Mouse (Mus musculus) heart, adult 8-10 months (tissue): ENCODE results near the gene Nadk. TPM values are rescaled to one million over a fixed set of nuclear protein-coding genes. Genes with fewer than 3 reads are reported as not detected.

Experiments
- DNase-seq: peaks from one replicate; pipeline ENCODE4 v3.0.0; 2022; ENCODE audit warnings: low spot score
- total RNA-seq, 4 experiments: library from RNA; stranded (reverse); gene quantifications; 2 replicates each; pipeline ENCODE4 v1.2.4; 2022

The Nadk gene
- 10 to 100 TPM; 23.8 to 30.2 (median 29.1) TPM for total RNA-seq

DNA sequence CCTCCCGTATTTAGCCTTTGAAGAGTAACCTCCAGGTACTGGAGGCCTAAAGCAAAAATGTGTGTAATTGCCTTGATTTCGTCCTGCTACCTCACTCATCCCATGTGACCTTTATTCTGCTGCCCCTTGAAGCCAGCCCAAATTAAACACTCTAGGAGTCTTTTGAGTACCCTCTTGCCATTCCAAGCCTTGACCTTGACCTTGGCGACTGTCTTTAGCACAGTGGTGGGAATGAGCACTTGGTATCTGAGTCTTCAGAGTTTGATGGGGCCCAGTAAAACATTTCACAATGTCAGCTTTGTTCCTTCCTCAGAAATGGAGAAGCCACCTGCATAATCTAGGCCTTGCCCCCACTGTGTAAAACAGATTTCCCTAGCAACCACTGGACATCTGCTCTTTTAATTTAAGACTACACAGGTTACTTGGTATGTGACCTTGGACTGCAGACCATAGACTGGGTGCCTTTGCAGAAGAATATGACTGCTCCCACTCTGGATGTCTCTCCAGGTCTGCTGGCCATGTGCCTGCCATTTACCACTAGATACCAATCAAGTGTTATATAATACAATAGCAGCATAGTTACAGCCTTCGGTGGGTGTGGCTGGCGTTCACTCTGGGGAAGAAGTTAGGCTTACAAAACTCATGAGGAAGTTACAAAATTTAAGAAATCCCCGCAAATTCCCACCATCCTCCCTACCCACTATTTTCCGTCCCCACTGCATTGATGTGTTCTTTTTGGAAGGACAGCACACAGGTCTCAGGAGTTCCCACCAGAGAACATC is at the start of gene Nadk:
Gene Nadk, plus strand, starts transcription at position 718 of the 782 bp plus-strand sequence.
- DNase-seq, result peak; percentile 38

DNA sequence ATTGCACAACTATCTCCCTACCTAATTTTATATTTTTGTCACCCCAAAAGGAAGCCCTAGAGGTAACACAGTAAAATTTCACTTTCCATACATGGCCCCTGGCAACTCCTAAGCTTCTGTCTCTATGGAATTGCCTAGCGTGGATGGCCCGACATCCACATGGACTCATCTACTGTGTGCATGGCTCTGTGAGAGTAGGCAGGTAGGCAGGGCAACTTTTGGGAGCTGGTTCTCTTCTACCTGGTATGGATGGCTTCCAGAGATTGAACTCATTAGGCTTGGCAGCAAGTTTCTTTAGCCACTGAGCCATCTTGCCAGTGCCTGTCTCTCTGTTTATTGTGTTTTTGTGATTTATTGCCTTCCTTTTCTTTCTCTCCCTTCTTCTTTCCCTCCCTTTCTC is 47.4 kb upstream of the Nadk start:
- no peak for DNase-seq

DNA sequence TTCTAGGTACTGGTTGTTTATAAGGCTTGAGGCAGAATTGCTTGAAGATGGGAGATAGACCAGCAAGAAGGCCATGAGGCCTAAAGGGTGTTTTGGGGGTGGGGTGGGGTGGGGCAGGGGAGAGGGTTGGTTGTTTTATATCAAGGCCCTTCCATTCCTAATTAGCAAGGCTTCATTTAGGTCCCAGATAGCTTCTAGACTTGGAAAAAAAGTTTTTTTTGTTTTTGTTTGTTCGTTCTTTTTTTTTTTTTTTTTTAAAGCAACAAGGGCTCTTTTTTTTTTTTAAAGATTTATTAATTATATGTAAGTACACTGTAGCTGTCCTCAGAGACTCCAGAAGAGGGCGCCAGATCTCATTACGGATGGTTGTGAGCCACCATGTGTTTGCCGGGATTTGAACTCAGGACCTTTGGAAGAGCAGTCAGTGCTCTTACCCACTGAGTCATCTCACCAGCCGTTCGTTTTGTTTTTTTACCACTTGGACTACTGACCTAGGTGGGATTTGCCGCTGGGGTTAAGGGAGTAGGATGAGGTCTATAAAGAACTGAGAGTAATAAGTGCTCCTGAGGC is 44.1 kb upstream of the Nadk start:
- DNase-seq, result no peak

DNA sequence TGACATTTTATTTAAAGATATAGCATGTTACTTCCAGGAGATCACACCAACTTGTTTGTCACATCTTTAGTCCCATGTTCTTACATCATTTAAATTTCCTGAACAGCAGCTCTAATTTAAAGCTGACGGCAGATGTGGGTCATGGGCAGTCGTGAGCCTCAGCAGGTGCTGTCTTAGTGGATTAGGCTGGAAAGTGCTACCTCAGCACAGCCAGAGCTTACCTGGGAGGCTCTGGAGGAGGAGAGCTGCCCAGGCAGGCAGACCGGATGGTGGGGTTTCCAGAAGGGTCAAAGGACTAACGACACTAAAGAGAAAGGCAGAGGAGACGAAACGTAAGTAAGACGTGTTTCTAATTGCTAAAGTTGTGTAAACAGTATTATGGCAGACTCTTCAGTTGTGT is 39.9 kb upstream of the Nadk start:
- DNase-seq, result no peak

GRCm38 (mm10) chr4:155525751-155526150 is 36.4 kb upstream of the Nadk start:
- DNase-seq, result no peak

GRCm38 (mm10) chr4:155529294-155529693 is 32.9 kb upstream of the Nadk start:
- no peak for DNase-seq

DNA sequence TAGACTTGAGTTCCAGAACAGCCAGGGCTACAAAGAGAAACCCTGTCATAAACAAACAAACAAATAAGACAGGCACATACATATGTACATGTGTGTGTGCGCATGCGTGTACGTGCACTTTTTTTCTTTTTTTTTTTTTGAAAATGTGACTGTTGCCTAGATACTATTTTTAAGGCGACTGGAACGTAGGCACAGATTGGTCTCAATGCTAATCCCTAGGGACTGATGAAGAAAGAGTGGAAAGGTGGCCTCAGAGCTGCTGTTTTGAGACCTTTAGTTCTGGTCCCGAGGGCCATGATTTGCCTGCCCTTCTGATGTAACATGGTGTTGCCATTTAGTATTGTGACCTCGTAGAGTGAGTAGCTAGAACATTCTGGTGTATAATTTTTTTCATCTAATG is 12.2 kb upstream of the Nadk start:
- no peak for DNase-seq

- DNase-seq, result no peak
Observed at GRCm38 (mm10) chr4:155550446-155550845, 11.7 kb upstream of the Nadk start.

- no peak for DNase-seq
Observed at GRCm38 (mm10) chr4:155551073-155551472, 11.1 kb upstream of the Nadk start.

DNA sequence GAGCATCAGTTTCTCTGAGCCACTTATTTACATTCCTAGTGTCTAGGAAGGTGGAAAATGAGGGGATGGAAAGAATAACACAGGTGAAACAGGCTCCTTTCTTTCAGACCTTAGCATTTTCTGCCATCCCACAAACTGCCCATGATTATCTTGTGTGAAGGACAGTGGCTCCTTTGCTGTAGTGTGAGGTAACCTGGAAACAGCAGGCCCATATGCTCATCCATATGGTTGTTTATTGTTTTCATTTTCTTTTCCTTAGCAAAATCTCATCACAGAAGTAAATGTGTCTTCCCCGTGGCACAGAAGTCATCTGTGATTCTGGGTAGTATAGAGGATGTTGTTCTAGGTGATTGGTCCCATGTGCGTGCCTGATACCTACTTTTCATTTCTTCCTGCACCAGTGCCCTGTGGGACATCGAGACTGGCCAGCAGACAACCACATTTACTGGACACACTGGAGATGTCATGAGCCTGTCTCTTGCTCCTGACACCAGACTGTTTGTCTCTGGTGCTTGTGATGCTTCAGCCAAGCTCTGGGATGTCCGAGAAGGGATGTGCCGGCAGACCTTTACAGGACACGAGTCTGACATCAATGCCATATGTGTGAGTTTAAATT is 9.2 kb upstream of the Nadk start:
- DNase-seq, result no peak

DNA sequence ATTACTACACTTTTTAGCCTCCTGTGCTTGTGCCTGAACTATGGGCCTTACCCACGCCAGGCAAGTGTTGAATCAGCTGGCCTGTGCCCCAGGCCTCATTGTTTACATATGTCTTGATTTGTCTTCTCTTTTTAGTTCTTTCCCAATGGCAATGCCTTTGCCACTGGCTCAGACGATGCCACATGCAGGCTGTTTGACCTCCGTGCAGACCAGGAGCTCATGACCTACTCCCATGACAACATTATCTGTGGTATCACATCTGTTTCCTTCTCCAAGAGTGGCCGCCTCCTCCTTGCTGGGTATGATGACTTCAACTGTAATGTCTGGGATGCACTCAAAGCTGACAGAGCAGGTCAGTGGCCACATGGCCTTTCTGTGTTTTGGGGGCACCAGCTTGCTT is 7.3 kb upstream of the Nadk start:
- no peak for DNase-seq

DNA sequence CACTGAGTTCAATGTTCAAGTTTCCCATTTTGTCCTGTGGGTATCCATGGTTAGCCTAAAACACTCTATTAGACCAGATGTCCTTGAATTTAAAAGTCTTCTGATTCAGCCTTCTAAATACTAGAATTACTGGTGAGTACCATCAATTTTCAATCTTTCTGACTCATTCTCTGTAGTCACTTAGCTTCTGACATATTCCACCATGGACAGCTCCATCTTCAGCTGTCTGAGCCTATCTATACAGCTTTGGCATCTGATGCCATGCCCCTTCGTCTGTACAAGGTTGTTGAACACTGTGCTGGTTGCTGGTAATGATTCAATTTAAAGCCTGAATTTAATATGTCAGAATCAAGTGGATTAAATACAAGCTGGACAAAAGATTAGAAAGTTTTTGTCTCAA is 6.7 kb upstream of the Nadk start:
- no peak for DNase-seq

- peak; percentile 28 for DNase-seq
Observed at GRCm38 (mm10) chr4:155559454-155559853, 2.7 kb upstream of the Nadk start.

- DNase-seq, result no peak
Observed at GRCm38 (mm10) chr4:155560932-155561331, 1.2 kb upstream of the Nadk start.

- peak; percentile 63 for DNase-seq
Observed at GRCm38 (mm10) chr4:155562725-155563399, 684 bp downstream of the Nadk start.

DNA sequence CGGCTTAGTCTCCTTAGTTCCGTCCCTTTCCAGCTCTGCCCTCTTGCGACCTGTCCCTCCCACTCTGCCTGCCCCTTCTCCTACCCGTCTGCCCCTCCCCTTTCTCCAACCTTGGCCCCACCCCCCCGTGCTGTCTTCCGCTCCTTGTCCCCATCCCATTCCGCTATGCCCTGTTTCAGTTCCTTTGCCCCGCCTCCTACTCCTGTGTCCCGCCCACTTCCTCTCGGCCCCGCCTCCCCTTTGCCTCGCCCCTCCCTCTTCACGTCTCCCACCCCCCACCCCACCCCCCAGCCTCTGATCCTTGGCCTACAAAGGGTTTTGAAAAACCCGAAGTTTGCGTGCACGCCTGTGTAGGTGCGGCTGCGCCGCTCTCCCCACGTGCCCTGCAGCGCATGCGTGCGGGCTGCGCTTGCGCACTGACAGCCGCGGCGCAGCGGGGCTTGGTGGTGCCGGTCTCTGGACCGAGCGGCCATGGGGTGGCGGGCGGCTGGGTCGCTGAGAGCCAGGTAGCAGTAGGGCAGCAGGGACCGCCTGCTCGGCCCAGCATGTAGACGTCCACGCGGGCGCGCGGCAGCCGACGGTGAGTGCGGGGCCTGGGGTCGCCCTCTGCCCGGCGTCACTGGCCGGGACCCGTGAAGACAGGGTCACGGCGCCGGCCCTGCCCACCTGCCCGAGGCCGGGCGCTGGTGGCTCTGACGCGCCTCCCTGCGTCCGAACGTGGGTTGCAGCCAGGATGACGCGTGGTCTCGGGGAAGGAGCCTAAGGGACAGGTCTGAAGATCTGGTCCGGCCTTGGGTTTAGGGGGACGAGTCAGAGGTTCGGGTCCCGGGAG is 1.4 kb downstream of the Nadk start:
- peak; percentile 97 for DNase-seq

GRCm38 (mm10) chr4:155564315-155565069 is 2.3 kb downstream of the Nadk start:
- peak; percentile 43 for DNase-seq

DNA sequence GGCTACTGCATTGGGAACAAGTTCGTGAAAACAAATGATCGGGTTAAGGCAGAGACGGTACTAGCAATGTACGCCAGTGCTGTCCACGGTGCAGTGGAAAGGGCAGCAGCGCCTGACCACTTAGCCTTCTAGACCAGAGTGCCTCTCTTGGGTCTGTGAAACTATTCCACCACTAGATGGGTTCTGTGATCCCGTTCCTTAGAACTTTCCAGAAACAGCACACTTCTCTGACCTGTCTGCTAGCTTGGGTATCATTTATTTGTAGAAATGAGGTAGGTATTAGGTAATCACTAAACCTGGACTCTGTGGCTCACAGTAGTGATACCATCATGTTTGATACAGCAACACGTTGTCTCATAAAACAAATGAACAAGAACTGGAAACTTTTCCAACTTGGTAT is 4.4 kb downstream of the Nadk start:
- no peak for DNase-seq

DNA sequence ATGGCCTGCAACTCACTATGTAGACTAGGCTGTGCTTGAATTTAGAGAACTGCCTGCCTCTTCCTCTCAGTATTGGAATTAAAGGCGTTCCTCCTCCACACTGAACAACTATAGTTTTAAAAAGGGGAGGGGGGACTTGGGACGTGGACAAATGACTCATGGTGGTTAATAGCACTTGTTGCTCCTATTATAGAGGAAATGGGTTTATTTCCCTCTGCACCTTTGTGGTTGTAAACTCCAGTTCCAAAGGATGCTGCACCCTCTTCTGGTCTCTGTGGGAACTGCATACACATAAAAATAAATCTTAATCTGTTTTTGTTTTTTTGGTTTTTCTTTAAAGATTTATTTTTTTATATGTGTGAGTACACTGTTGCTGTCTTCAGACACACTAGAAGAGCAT is 6.0 kb downstream of the Nadk start:
- peak; percentile 43 for DNase-seq

GRCm38 (mm10) chr4:155568632-155569370 is 6.6 kb downstream of the Nadk start:
- DNase-seq, result no peak
